Comparison of ENCODE assay signal across 8 mouse cellular contexts in genomic region chr17:64332770-64333096, GRCm38 (mm10). TPM values are rescaled to one million over a fixed set of nuclear protein-coding genes. Genes with fewer than 3 reads are reported as not detected.
DNase-seq lines count a peak whose midpoint lies in the region; ATAC-seq and TF ChIP-seq lines count a peak whose summit lies in the region.

No protein-coding gene starts in this region.

- H3K27ac ChIP-seq in limb, embryonic 11.5 days (replicated peaks; ENCODE audit: low read depth, low read length), result no peak overlapping the region
- peak overlapping the region; percentile 95 for H3K27ac ChIP-seq in olfactory bulb, adult 2 months (ENCODE audit: insufficient read depth, low read depth, low read length)

- no peak for TF ChIP-seq POLR2A in olfactory bulb, adult 2 months (IDR thresholded peaks at IDR 0.05; ENCODE audit: insufficient read depth, low read depth, low read length)

- peak; percentile 13 for DNase-seq in embryo, embryonic 11 days
- no peak for DNase-seq in embryo, embryonic 9.5 days (ENCODE audit: extremely low spot score)
- peak; percentile 5 for DNase-seq in thymus, postnatal 25 days
- DNase-seq in thymus, postnatal 14 days, result no peak
- no peak for DNase-seq in limb, embryonic 11.5 days (ENCODE audit: low spot score)
- DNase-seq in frontal cortex, adult 2 months (ENCODE audit: extremely low spot score in 1 of 2, low spot score in 1 of 2), result no peak

- peak overlapping the region; percentile 41 for H3K4me3 ChIP-seq in limb, embryonic 11.5 days (ENCODE audit: low read depth, low read length)
- H3K4me3 ChIP-seq in olfactory bulb, adult 2 months (ENCODE audit: insufficient read depth, low read depth, low read length), result peak overlapping the region; percentile 49

- peak overlapping the region; percentile 52 for H3K9ac ChIP-seq in limb, embryonic 11.5 days (ENCODE audit: low read length)

- no peak for TF ChIP-seq CTCF in olfactory bulb, adult 2 months (IDR thresholded peaks at IDR 0.05; ENCODE audit: insufficient read depth, low read depth, low read length)

- WGBS in limb, embryonic 11.5 days, result 24% methylated on average over 5 of the region's 5 CpGs
- WGBS in olfactory bulb, adult 2 months, result 8% methylated on average over 5 of the region's 5 CpGs

- H3K4me2 ChIP-seq in limb, embryonic 11.5 days (ENCODE audit: low read depth, severe bottlenecking), result peak overlapping the region; percentile 66

- no peaks in the 10 kb centered on the region for H3K9me3 ChIP-seq in limb, embryonic 11.5 days (ENCODE audit: control insufficient read depth, low read length)

- H3K27me3 ChIP-seq in limb, embryonic 11.5 days (ENCODE audit: control insufficient read depth, insufficient read depth, low read length), result no peaks in the 10 kb centered on the region

- no peaks in the 10 kb centered on the region for H3K4me1 ChIP-seq in limb, embryonic 11.5 days (ENCODE audit: control insufficient read depth, insufficient read depth, low read length)
- no peaks in the 10 kb centered on the region; the same call in 1 of the 2 replicates for H3K4me1 ChIP-seq in olfactory bulb, adult 2 months (ENCODE audit: control insufficient read depth, insufficient read depth, low read length)

- no peak for ATAC-seq in limb, embryonic 11.5 days (ENCODE audit: insufficient number of reproducible peaks, low FRiP score, low TSS enrichment, low read depth)
- no peak for ATAC-seq in activated CD4-positive, CD25-positive, alpha-beta regulatory T cell, adult 4 months

- H3K36me3 ChIP-seq in limb, embryonic 11.5 days (ENCODE audit: control insufficient read depth, insufficient read depth, low read length), result no peaks in the 10 kb centered on the region

RNA-seq across cellular contexts. Expression of gene Pja2, which starts 1.0 kb away (rescaled TPM):
- 66.5 and 67.6 TPM in 2 replicates for polyA plus RNA-seq in limb, embryonic 11.5 days (2014; fragmentation: Nextera tagmentation; extraction: Ambion mirVana)
- 102 and 214 TPM in 2 replicates for polyA plus RNA-seq in olfactory bulb, adult 2 months (2012; ENCODE audit: insufficient read depth, insufficient read length, low replicate concordance, missing spikeins)
- 172 and 173 TPM in 2 replicates for polyA plus RNA-seq in frontal cortex, adult 2 months (2012; rRNA removed)
- 10 to 100 TPM; 23.8 to 27.9 TPM for polyA plus RNA-seq in activated CD4-positive, CD25-positive, alpha-beta regulatory T cell, adult 4 months (2017; shearing (Covaris generic))

Comparison
In these comparisons a context has a peak if more than half of its experiments do, and no peak if none do; other contexts are left out.
1. DNase-seq: peak in embryo, embryonic 11 days (single experiment) and thymus, postnatal 25 days (single experiment); none in embryo, embryonic 9.5 days (single experiment), thymus, postnatal 14 days (single experiment), limb, embryonic 11.5 days (single experiment) and frontal cortex, adult 2 months (0 of 2).